Mouse (Mus musculus) olfactory bulb, adult 2 months (tissue): ENCODE results near the gene Mt3. TPM values are rescaled to one million over a fixed set of nuclear protein-coding genes. Genes with fewer than 3 reads are reported as not detected.
"Not testable (repeated sequence)": the region's sequence is repeated elsewhere in the genome, so short reads cannot be mapped to it uniquely, and the experiment has no call there.

ENCODE experiments used
- H3K27ac ChIP-seq: fragments of 200-500 bp; 2 replicates; pipeline ENCODE4 v1.5.1; 2012; ENCODE audit warnings: low read depth, low read length; ENCODE audit not compliant: insufficient read depth
- H3K4me1 ChIP-seq: fragments of 200-500 bp; 2 replicates; pipeline ENCODE4 v1.6.1; 2012; ENCODE audit warnings: low read length; ENCODE audit not compliant: control insufficient read depth, insufficient read depth
- H3K4me3 ChIP-seq: fragments of 200-500 bp; 2 replicates; pipeline ENCODE4 v1.5.1; 2012; ENCODE audit warnings: mild to moderate bottlenecking, low read depth, low read length, moderate library complexity; ENCODE audit not compliant: insufficient read depth
- CTCF ChIP-seq: fragments of 200-500 bp; IDR thresholded peaks from 2 replicates; pipeline ENCODE4 v1.5.1; 2012; ENCODE audit warnings: low read depth, mild to moderate bottlenecking, low read length, moderate library complexity; ENCODE audit not compliant: insufficient read depth
- POLR2A ChIP-seq: fragments of 200-500 bp; IDR thresholded peaks from 2 replicates; pipeline ENCODE4 v1.6.1; 2012; ENCODE audit warnings: mild to moderate bottlenecking, low read depth, low read length, moderate library complexity; ENCODE audit not compliant: insufficient read depth
- WGBS: fragments of 180-500 bp; shearing (Covaris S2); methylation state at CpG from one replicate; pipeline ENCODE4 v1.1.7; 2018; 5-methylcytosine and 5-hydroxymethylcytosine counted together
- polyA plus RNA-seq: library from polyadenylated mRNA; stranded (reverse); fragments of >200 nt; gene quantifications from 2 replicates; pipeline ENCODE4 v1.2.4, GENCODE M21; 2012; ENCODE audit warnings: low replicate concordance; ENCODE audit not compliant: missing spikeins, insufficient read depth, insufficient read length

Mt3 gene
- polyA plus RNA-seq, 1 experiment: not detected

GRCm38 (mm10) chr8:94136933-94137332 is 15.5 kb upstream of the Mt3 start, which contains the start of gene Mt4:
Gene Mt4, plus strand, starts transcription at chr8:94137197.
- no peak for TF ChIP-seq CTCF
- no peak for TF ChIP-seq POLR2A
- WGBS: 66% methylated on average over 6 of the region's 6 CpGs
- H3K27ac ChIP-seq: no peak within 1 kb of the TSS
- peaks cover 10% of the 10 kb centered on the region for H3K4me1 ChIP-seq
- H3K4me3 ChIP-seq: no peak within 1 kb of the TSS

GRCm38 (mm10) chr8:94140266-94140795 is 12.1 kb upstream of the Mt3 start:
- WGBS: 72% methylated on average over 4 of the region's 4 CpGs
- no peak for TF ChIP-seq CTCF
- TF ChIP-seq POLR2A: no peak
- Histone ChIP-seq H3K27ac (no peak overlapping the region), H3K4me3 (no peak overlapping the region), H3K4me1 (peaks cover 10% of the 10 kb centered on the region)

- WGBS: 13% methylated on average over 5 of the region's 5 CpGs
- H3K27ac ChIP-seq: peak overlapping the region; percentile 74; the same call in 1 of the 2 replicates
- H3K4me1 ChIP-seq: peaks cover 13% of the 10 kb centered on the region
- TF ChIP-seq CTCF (no peak), POLR2A (no peak)
- no peak overlapping the region for H3K4me3 ChIP-seq
Observed at GRCm38 (mm10) chr8:94148236-94148635, 4.2 kb upstream of the Mt3 start.

GRCm38 (mm10) chr8:94150925-94151324 is 1.5 kb upstream of the Mt3 start:
- H3K27ac ChIP-seq: no peak overlapping the region
- peaks cover 19% of the 10 kb centered on the region for H3K4me1 ChIP-seq
- TF ChIP-seq CTCF (no peak), POLR2A (no peak)
- 86% methylated on average over 5 of the region's 5 CpGs for WGBS
- H3K4me3 ChIP-seq: no peak overlapping the region

GRCm38 (mm10) chr8:94153451-94153850 is 1.0 kb downstream of the Mt3 start:
- H3K4me3 ChIP-seq: peak overlapping the region; percentile 84
- H3K4me1 ChIP-seq: peaks cover 15% of the 10 kb centered on the region
- no peak for TF ChIP-seq POLR2A
- H3K27ac ChIP-seq: peak overlapping the region; percentile 86
- 7% methylated on average over 7 of the region's 7 CpGs for WGBS

GRCm38 (mm10) chr8:94154537-94154936 is 2.1 kb downstream of the Mt3 start:
- Histone ChIP-seq H3K4me1 (peaks cover 15% of the 10 kb centered on the region), H3K4me3 (no peak overlapping the region), H3K27ac (no peak overlapping the region)
- TF ChIP-seq CTCF: no peak
- no peak for TF ChIP-seq POLR2A
- 37% methylated on average over 6 of the region's 6 CpGs for WGBS

- no peak overlapping the region for H3K4me3 ChIP-seq
- 60% methylated on average over 4 of the region's 4 CpGs for WGBS
- H3K4me1 ChIP-seq: peaks cover 15% of the 10 kb centered on the region
Observed at GRCm38 (mm10) chr8:94156092-94156491, 3.7 kb downstream of the Mt3 start.

GRCm38 (mm10) chr8:94165772-94166171 is 13.4 kb downstream of the Mt3 start:
- not testable (repeated sequence) for H3K27ac ChIP-seq, H3K4me1 ChIP-seq, H3K4me3 ChIP-seq
- 51% methylated on average over 8 of the region's 8 CpGs for WGBS

More at GRCm38 (mm10) chr8:94156092-94156491, 3.7 kb downstream of the Mt3 start:
- no peak for TF ChIP-seq CTCF
- TF ChIP-seq POLR2A: no peak
- no peak overlapping the region for H3K27ac ChIP-seq

GRCm38 (mm10) chr8:94167244-94167643 is 14.8 kb downstream of the Mt3 start:
- Histone ChIP-seq H3K4me3 (no peak overlapping the region), H3K27ac (no peak overlapping the region), H3K4me1 (peaks cover 16% of the 10 kb centered on the region)
- under 1% methylated on average over 6 of the region's 6 CpGs for WGBS
- TF ChIP-seq CTCF (peak; percentile 44), POLR2A (no peak)

GRCm38 (mm10) chr8:94169547-94169946 is 17.1 kb downstream of the Mt3 start:
- Histone ChIP-seq H3K4me1 (peaks cover 23% of the 10 kb centered on the region), H3K27ac (no peak overlapping the region), H3K4me3 (no peak overlapping the region)
- WGBS: 93% methylated on average over 5 of the region's 5 CpGs
- TF ChIP-seq POLR2A (no peak), CTCF (no peak)
